Mouse (Mus musculus) neural tube, embryonic 14.5 days (tissue): ENCODE results near the gene Zbtb20. TPM values are rescaled to one million over a fixed set of nuclear protein-coding genes. Genes with fewer than 3 reads are reported as not detected.
A peak's percentile ranks its signal among the peaks of the same experiment; 100 is the strongest.

Experiments
- ATAC-seq: fragments of 200-750 bp; cut with Nextera tagmentation; 2 replicates; pipeline ENCODE4 v1.8.0; 2017; ENCODE audit warnings: low read depth, mild to moderate bottlenecking, moderate TSS enrichment, moderate library complexity
- H3K27ac ChIP-seq: fragments of 300-500 bp; sonication (generic); 2 replicates; pipeline ENCODE4 v1.5.1; 2014; ENCODE audit warnings: low read depth, mild to moderate bottlenecking, control low read depth, low read length, moderate library complexity, mixed read lengths
- H3K27me3 ChIP-seq: fragments of 300-500 bp; sonication (generic); 2 replicates; pipeline ENCODE4 v1.6.1; 2014; ENCODE audit warnings: low read length; ENCODE audit not compliant: control insufficient read depth, insufficient read depth
- H3K36me3 ChIP-seq: fragments of 300-500 bp; sonication (generic); 2 replicates; pipeline ENCODE4 v1.6.1; 2014; ENCODE audit warnings: low read length, mixed read lengths; ENCODE audit not compliant: control insufficient read depth, insufficient read depth
- H3K4me1 ChIP-seq: fragments of 300-500 bp; sonication (generic); 2 replicates; pipeline ENCODE4 v1.6.1; 2014; ENCODE audit warnings: low read length; ENCODE audit not compliant: control insufficient read depth, insufficient read depth
- H3K4me2 ChIP-seq: fragments of 300-500 bp; sonication (generic); 2 replicates; pipeline ENCODE4 v1.6.1; 2014; ENCODE audit warnings: mild to moderate bottlenecking, low read depth, low read length, control low read depth
- H3K4me3 ChIP-seq: fragments of 300-500 bp; sonication (generic); 2 replicates; pipeline ENCODE4 v1.5.1; 2014; ENCODE audit warnings: low read depth, low read length, control low read depth, mixed read lengths
- H3K9ac ChIP-seq: fragments of 300-500 bp; sonication (generic); replicated peaks from 2 replicates; pipeline ENCODE4 v1.6.1; 2014; ENCODE audit warnings: low read depth, mild to moderate bottlenecking, control low read depth, low read length, mixed read lengths
- H3K9me3 ChIP-seq: fragments of 300-500 bp; sonication (generic); 2 replicates; pipeline ENCODE4 v1.6.1; 2016; ENCODE audit warnings: low read length; ENCODE audit not compliant: control insufficient read depth
- WGBS: fragments of 180-500 bp; shearing (Covaris S2); extraction: QIAGEN DNeasy Blood & Tissue Kit; methylation state at CpG from one replicate; pipeline ENCODE4 v1.1.7; 2014; 5-methylcytosine and 5-hydroxymethylcytosine counted together
- polyA plus RNA-seq: library from polyadenylated mRNA; unstranded; fragments of >200 nt; fragmentation: Nextera tagmentation; extraction: Ambion mirVana; gene quantifications from 2 replicates; pipeline ENCODE4 v1.2.1, GENCODE M21; 2014

Gene Zbtb20
- polyA plus RNA-seq, 1 experiment from 2014 or later, result 57.2 TPM

DNA sequence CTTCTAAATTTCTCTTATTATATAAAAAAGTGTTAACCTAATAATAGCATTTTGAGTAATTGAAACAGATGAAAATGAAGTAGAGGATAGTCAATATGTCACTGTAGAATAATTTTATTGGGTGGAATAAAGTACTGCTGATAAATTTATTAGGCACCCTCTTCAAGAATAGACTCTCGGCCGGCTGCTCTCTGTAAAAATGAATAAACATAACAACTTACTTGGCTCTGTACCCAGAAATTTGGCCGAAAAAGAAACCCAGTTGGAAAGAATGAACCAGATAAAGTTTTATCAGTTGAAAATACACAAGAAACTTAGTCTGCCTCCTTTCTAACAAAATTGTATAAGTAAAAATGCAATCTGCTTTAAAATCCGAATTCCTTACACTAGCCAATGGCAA is 527.2 kb downstream of the Zbtb20 start:
- H3K27me3 ChIP-seq, result no peaks in the 10 kb centered on the region
- no peak overlapping the region for H3K4me3 ChIP-seq
- ATAC-seq, result no peak
- H3K27ac ChIP-seq, result no peak overlapping the region
- H3K36me3 ChIP-seq, result no peaks in the 10 kb centered on the region
- H3K4me1 ChIP-seq, result peaks cover 7% of the 10 kb centered on the region; the same call in 1 of the 2 replicates
- no peaks in the 10 kb centered on the region for H3K9me3 ChIP-seq
- H3K4me2 ChIP-seq, result no peak overlapping the region
- no peak overlapping the region for H3K9ac ChIP-seq
- 80% methylated on average over 4 of the region's 4 CpGs for WGBS

DNA sequence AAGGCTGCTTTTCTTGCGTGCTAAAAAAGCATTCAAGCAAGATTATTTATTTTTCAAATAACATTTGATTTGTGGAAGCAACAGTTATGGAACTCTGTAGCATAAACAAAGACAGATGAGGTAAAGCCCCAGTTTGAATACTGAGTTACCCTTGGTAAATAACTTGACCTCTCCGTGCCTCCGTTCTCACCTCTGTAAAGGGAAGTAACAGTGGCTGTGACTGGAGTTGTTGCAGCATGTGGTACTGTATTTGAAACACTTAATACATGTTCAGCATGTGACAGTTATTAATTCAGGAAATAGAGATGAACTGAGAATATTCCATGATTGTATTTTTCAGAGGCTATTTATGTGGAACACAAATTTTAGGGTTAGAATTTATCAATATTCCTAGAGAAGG is 529.4 kb downstream of the Zbtb20 start:
- Histone ChIP-seq H3K9me3 (no peaks in the 10 kb centered on the region), H3K4me3 (no peak overlapping the region), H3K27ac (no peak overlapping the region), H3K4me1 (peaks cover 12% of the 10 kb centered on the region), H3K27me3 (no peaks in the 10 kb centered on the region), H3K4me2 (no peak overlapping the region), H3K36me3 (no peaks in the 10 kb centered on the region), H3K9ac (no peak overlapping the region)
- ATAC-seq, result no peak
- WGBS, result 87% methylated on average over 3 of the region's 3 CpGs

DNA sequence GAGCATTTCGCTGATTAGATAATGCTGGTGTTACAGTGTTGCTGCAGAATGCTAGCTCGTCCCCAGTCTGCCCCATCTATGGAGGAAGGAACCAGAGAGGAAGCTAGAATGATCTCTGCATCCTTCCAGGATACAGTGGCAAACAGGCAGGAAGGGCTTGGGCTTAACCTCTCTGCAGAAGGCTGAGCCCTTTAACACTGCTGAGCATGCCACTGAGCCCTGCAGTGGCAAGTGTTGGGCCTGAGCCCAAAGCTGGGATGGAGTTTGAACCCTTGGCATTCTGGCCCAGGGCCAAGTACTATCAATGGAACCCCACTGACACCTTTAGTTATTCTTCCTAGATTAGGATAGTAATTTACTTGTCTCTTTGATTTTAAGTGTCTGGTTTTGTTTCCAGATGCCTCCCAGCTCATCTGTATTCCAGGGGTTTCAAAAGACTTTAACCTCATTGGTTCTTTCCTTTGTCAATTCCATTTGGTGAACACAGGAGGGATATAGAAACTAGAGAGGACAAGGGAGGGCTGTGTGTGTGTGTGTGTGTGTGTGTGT is 532.0 kb downstream of the Zbtb20 start:
- Histone ChIP-seq H3K27me3 (no peaks in the 10 kb centered on the region), H3K4me3 (no peak overlapping the region), H3K27ac (no peak overlapping the region), H3K9ac (no peak overlapping the region), H3K4me1 (peaks cover 12% of the 10 kb centered on the region), H3K36me3 (no peaks in the 10 kb centered on the region), H3K9me3 (no peaks in the 10 kb centered on the region), H3K4me2 (no peak overlapping the region)
- ATAC-seq, result peak; percentile 82
- 64% methylated on average over 2 of the region's 2 CpGs for WGBS

DNA sequence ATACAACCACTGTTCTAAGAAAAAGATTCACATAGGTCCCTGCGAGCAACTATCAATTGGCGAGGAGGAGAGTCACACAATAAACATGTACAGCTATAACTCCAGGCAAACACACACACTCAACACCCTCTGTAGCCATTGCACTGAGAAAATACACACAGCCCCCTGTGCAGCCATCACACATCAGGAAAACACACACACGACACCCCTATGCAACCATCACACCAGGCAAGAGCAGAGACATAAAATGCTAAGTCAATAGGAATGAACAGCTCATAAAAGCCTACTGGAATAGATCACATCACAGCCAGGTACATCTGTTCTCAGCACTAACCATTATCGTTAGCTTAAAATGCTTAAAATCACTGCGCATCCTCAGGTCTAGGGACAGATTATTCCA is 532.9 kb downstream of the Zbtb20 start:
- Histone ChIP-seq H3K4me3 (no peak overlapping the region), H3K4me1 (peaks cover 12% of the 10 kb centered on the region), H3K9me3 (no peaks in the 10 kb centered on the region), H3K4me2 (no peak overlapping the region), H3K36me3 (no peaks in the 10 kb centered on the region), H3K27ac (no peak overlapping the region), H3K27me3 (no peaks in the 10 kb centered on the region), H3K9ac (no peak overlapping the region)
- ATAC-seq, result peak; percentile 70; the same call in 1 of the 2 replicates
- 56% methylated on average over 5 of the region's 5 CpGs for WGBS

DNA sequence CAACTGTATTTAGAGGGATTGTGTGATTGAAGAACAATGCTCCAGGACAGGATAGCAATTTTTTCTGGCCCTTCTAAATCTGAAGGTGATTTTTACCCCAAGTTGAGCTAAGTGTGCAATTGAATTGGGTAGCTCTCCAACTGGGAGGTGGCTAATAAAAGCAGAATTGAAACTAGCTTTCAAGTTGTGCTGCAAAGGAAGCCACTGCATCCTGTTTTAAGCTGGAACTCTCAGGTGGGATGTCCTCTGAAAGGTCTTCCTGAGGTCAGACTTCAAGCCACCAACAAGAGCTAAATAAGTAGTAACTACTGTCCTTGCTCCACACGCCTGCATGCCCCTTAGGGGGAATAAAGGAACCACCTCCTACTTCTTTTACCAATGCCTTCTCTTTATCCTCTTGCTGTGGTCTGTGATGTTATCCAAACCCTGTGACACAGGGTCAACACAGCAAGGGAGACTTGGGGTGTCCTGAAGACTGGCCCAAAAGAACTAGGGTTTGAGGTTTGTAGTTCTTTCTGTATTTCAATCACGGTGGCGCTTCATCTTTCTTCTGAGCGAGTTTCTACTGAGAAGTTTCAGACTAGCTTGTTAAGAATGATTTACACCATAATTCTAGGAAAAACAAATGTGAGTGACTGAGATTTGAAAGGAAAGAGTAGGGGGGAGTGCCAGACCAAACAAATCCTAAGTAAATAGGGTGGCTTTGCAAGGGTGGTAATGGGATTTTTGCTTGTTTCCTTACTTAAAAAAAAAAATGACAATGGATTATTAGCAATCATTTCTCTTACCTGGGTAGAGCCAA is 533.6 kb downstream of the Zbtb20 start:
- H3K27ac ChIP-seq, result no peak overlapping the region
- peaks cover 12% of the 10 kb centered on the region for H3K4me1 ChIP-seq
- no peak overlapping the region for H3K9ac ChIP-seq
- H3K27me3 ChIP-seq, result no peaks in the 10 kb centered on the region
- H3K4me3 ChIP-seq, result no peak overlapping the region
- no peak for ATAC-seq
- H3K9me3 ChIP-seq, result no peaks in the 10 kb centered on the region
- no peak overlapping the region for H3K4me2 ChIP-seq
- H3K36me3 ChIP-seq, result no peaks in the 10 kb centered on the region
- WGBS, result 69% methylated on average over 4 of the region's 4 CpGs

DNA sequence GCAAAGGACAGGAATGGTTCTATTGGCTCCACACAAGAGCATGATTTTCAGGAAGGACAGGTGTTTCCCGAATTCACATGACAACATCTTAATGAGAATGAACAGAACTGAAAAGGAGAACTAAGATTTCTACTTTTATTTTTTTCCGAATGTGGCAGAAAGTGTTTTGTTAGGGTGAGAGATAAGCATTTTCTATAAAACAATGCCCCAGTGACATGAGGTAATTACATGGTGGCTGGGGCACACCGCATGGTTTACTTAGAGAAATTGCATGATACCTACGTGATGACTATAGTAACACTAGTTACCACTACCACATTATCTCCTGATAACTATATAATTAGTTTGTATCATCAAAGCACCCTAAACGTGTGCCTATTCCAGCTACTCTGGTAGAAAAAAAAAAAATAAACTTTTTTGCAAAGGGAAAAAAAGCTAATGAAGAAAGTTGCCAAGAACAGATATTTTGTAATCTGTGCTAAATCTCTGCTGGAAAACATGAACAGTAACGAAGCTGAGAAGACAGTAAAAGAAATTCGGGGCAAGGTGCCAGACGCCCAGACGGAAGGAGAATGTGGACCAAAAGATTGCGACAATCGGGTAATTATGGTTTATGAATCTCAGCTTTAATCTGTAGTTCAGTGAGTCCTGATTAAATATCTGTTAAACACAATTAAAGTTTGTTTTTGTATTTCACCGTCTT is 534.4 kb downstream of the Zbtb20 start:
- no peak for ATAC-seq
- no peaks in the 10 kb centered on the region for H3K27me3 ChIP-seq
- no peaks in the 10 kb centered on the region for H3K36me3 ChIP-seq
- H3K9ac ChIP-seq, result no peak overlapping the region
- H3K4me1 ChIP-seq, result peaks cover 12% of the 10 kb centered on the region
- 84% methylated on average over 12 of the region's 12 CpGs for WGBS
- no peaks in the 10 kb centered on the region for H3K9me3 ChIP-seq
- H3K4me3 ChIP-seq, result no peak overlapping the region
- H3K27ac ChIP-seq, result no peak overlapping the region
- no peak overlapping the region for H3K4me2 ChIP-seq

DNA sequence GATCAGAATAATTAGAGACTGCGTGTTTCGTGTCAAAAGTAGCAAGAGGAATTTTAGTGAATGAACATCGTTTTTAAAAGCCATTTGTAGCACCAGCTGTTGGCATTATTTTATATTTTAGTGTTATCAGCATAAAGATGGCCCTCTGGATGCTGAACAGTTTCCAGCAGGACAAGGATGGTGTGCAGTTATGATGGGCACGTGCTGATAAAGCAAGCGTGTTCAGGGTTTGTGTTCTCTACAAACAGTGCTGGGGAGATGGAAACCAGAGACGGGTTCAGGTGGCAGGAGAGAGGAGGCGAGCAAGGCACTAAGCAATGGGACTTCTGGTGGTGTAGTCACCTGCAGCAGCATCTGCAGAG is 534.9 kb downstream of the Zbtb20 start:
- Histone ChIP-seq H3K4me3 (no peak overlapping the region), H3K4me1 (peaks cover 12% of the 10 kb centered on the region), H3K9me3 (no peaks in the 10 kb centered on the region), H3K9ac (no peak overlapping the region), H3K27ac (no peak overlapping the region), H3K4me2 (no peak overlapping the region), H3K27me3 (no peaks in the 10 kb centered on the region), H3K36me3 (no peaks in the 10 kb centered on the region)
- ATAC-seq, result no peak
- 86% methylated on average over 7 of the region's 7 CpGs for WGBS

DNA sequence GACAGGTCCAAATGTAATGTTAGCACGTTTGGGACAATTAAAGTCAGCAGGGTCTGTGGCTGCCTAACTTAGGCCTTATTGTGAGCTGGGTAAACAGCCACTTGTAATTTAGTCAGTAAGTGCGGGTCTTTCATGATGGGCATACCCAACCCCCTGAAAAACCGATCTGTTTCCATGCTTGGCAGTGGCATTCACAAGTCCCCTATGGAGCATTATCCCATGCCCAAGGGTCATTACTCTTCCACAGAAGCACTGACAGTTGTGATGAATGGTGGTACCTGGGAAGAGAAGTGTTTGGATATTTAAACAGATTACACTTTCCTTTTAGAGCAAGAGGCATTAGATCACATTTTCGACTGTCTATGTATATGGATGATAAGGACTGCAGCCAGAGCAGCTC is 540.2 kb downstream of the Zbtb20 start:
- ATAC-seq, result no peak
- no peak overlapping the region for H3K27ac ChIP-seq

DNA sequence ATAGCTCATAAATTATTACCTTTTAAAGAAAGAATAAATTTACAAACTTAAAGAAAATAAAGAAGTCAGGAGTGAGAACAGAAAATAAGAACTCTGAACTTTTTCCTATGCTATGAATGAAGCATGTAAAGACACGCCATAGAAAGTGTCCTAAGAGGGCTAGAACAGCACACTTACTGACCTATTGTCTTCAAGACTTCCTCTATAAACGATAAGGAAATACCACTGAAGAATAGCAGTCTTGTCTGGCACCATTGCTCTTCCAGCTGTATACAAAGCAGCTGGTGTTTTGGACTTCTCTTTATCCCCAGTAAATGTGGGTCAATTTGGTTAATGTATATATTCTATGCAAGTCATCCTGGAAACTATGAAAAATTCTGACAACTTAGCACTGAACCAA is 544.2 kb downstream of the Zbtb20 start:
- H3K4me3 ChIP-seq, result no peak overlapping the region
- no peak for ATAC-seq
- H3K36me3 ChIP-seq, result no peaks in the 10 kb centered on the region
- H3K4me2 ChIP-seq, result no peak overlapping the region
- no peaks in the 10 kb centered on the region for H3K9me3 ChIP-seq
- WGBS, result 67% methylated on average over 2 of the region's 2 CpGs
- no peaks in the 10 kb centered on the region; the same call in 1 of the 2 replicates for H3K4me1 ChIP-seq
- H3K9ac ChIP-seq, result no peak overlapping the region
- no peak overlapping the region for H3K27ac ChIP-seq
- no peaks in the 10 kb centered on the region for H3K27me3 ChIP-seq

More for the DNA sequence above, 540.2 kb downstream of the Zbtb20 start:
- Histone ChIP-seq H3K4me1 (no peaks in the 10 kb centered on the region; the same call in 1 of the 2 replicates), H3K27me3 (no peaks in the 10 kb centered on the region), H3K9ac (no peak overlapping the region), H3K4me2 (no peak overlapping the region), H3K36me3 (no peaks in the 10 kb centered on the region), H3K4me3 (no peak overlapping the region), H3K9me3 (no peaks in the 10 kb centered on the region)
- 38% methylated on average over 4 of the region's 4 CpGs for WGBS
